Mouse (Mus musculus) G1E-ER4 (cell line): ENCODE measurements around the gene Ccdc186. TPM values are rescaled to one million over a fixed set of nuclear protein-coding genes. Genes with fewer than 3 reads are reported as not detected.

Source experiments
- GATA1 ChIP-seq: IDR thresholded peaks from one replicate; pipeline ENCODE4 v1.8.0; 2012; ENCODE audit warnings: low read length, inconsistent platforms
- polyA plus RNA-seq: library from polyadenylated mRNA; stranded (reverse); fragments of >175 nt; gene quantifications from 2 replicates; pipeline ENCODE4 v1.2.3, GENCODE M21; 2012

Ccdc186 gene
- polyA plus RNA-seq, 1 experiment, result 2.1 TPM

- no peak for TF ChIP-seq GATA1
Observed at GRCm38 (mm10) chr19:56745528-56745927, 76.5 kb downstream of the Ccdc186 start.

- TF ChIP-seq GATA1, result no peak
Observed at GRCm38 (mm10) chr19:56745061-56745460, 76.9 kb downstream of the Ccdc186 start.

Other genes starting within 250 kb of the Ccdc186 start
- gene Adrb1, start 100.0 kb downstream of the Ccdc186 start, polyA plus RNA-seq, result not detected in 2 replicates
- not detected in 2 replicates for gene Tdrd1, start 4.0 kb upstream of the Ccdc186 start, polyA plus RNA-seq
- gene Vwa2, start 52.1 kb upstream of the Ccdc186 start, polyA plus RNA-seq, result not detected in 2 replicates
- gene Afap1l2, start 186.0 kb upstream of the Ccdc186 start, polyA plus RNA-seq, result not detected in 2 replicates